Mouse (Mus musculus): ENCODE measurements around the gene Il1f10. TPM values are rescaled to one million over a fixed set of nuclear protein-coding genes. Genes with fewer than 3 reads are reported as not detected.

The Il1f10 gene
- polyA plus RNA-seq (2015; fragmentation: Nextera tagmentation; extraction: Ambion mirVana), result not detected in 2 replicates

GRCm38 (mm10) chr2:24290896-24291295, at the start of gene Il1f10:
Il1f10 (plus strand) TSS chr2:24291196.
- Histone ChIP-seq H3K27me3 (no peaks in the 10 kb centered on the region), H3K4me2 (no peak within 1 kb of the TSS), H3K4me1 (no peaks in the 10 kb centered on the region), H3K4me3 (no peak within 1 kb of the TSS), H3K9me3 (no peaks in the 10 kb centered on the region), H3K36me3 (no peaks in the 10 kb centered on the region), H3K27ac (no peak within 1 kb of the TSS), H3K9ac (no peak within 1 kb of the TSS)
- WGBS, result 72% methylated on average over 5 of the region's 5 CpGs
- ATAC-seq (ENCODE audit: insufficient number of reproducible peaks, insufficient read depth, low FRiP score, low TSS enrichment, low read depth), result no peak

GRCm38 (mm10) chr2:24267503-24267902, 23.5 kb upstream of the Il1f10 start:
- no peak overlapping the region for H3K4me3 ChIP-seq
- WGBS, result 77% methylated on average over 1 of the region's 1 CpGs
- no peak for ATAC-seq (ENCODE audit: insufficient number of reproducible peaks, insufficient read depth, low FRiP score, low TSS enrichment, low read depth)
- no peak overlapping the region for H3K4me2 ChIP-seq
- H3K4me1 ChIP-seq, result no peaks in the 10 kb centered on the region
- H3K27ac ChIP-seq, result no peak overlapping the region
- no peaks in the 10 kb centered on the region for H3K36me3 ChIP-seq
- H3K9ac ChIP-seq, result no peak overlapping the region
- H3K27me3 ChIP-seq, result no peaks in the 10 kb centered on the region
- no peaks in the 10 kb centered on the region for H3K9me3 ChIP-seq

GRCm38 (mm10) chr2:24273619-24274018, 17.4 kb upstream of the Il1f10 start:
- Histone ChIP-seq H3K36me3 (no peaks in the 10 kb centered on the region), H3K4me1 (no peaks in the 10 kb centered on the region), H3K9me3 (no peaks in the 10 kb centered on the region), H3K4me2 (no peak overlapping the region), H3K4me3 (no peak overlapping the region), H3K27ac (no peak overlapping the region), H3K9ac (no peak overlapping the region), H3K27me3 (no peaks in the 10 kb centered on the region)
- 78% methylated on average over 2 of the region's 2 CpGs for WGBS
- no peak for ATAC-seq (ENCODE audit: insufficient number of reproducible peaks, insufficient read depth, low FRiP score, low TSS enrichment, low read depth)

- Histone ChIP-seq H3K36me3 (no peaks in the 10 kb centered on the region), H3K4me1 (no peaks in the 10 kb centered on the region), H3K27me3 (no peaks in the 10 kb centered on the region), H3K9me3 (no peaks in the 10 kb centered on the region), H3K27ac (no peak overlapping the region), H3K4me3 (no peak overlapping the region), H3K4me2 (no peak overlapping the region), H3K9ac (no peak overlapping the region)
- ATAC-seq (ENCODE audit: insufficient number of reproducible peaks, insufficient read depth, low FRiP score, low TSS enrichment, low read depth), result no peak
- 37% methylated on average over 1 of the region's 1 CpGs for WGBS
Observed at GRCm38 (mm10) chr2:24275146-24275545, 15.8 kb upstream of the Il1f10 start.

GRCm38 (mm10) chr2:24276654-24277053, 14.3 kb upstream of the Il1f10 start, which contains the start of gene Il1f5:
Il1f5 (plus strand) TSS chr2:24276954.
- Histone ChIP-seq H3K4me2 (no peak within 1 kb of the TSS), H3K9me3 (no peaks in the 10 kb centered on the region), H3K36me3 (no peaks in the 10 kb centered on the region), H3K4me3 (no peak within 1 kb of the TSS), H3K27ac (no peak within 1 kb of the TSS), H3K4me1 (no peaks in the 10 kb centered on the region), H3K9ac (no peak within 1 kb of the TSS), H3K27me3 (no peaks in the 10 kb centered on the region)
- ATAC-seq (ENCODE audit: insufficient number of reproducible peaks, insufficient read depth, low FRiP score, low TSS enrichment, low read depth), result no peak

GRCm38 (mm10) chr2:24294616-24295015, 3.6 kb downstream of the Il1f10 start:
- H3K9ac ChIP-seq, result no peak overlapping the region
- H3K27ac ChIP-seq, result no peak overlapping the region
- no peaks in the 10 kb centered on the region for H3K9me3 ChIP-seq
- no peak for ATAC-seq (ENCODE audit: insufficient number of reproducible peaks, insufficient read depth, low FRiP score, low TSS enrichment, low read depth)
- H3K4me3 ChIP-seq, result no peak overlapping the region
- no peak overlapping the region for H3K4me2 ChIP-seq
- WGBS, result 29% methylated on average over 1 of the region's 1 CpGs
- no peaks in the 10 kb centered on the region for H3K4me1 ChIP-seq
- H3K27me3 ChIP-seq, result no peaks in the 10 kb centered on the region
- no peaks in the 10 kb centered on the region for H3K36me3 ChIP-seq

GRCm38 (mm10) chr2:24296837-24297236, 5.8 kb downstream of the Il1f10 start:
- Histone ChIP-seq H3K4me1 (no peaks in the 10 kb centered on the region), H3K9ac (no peak overlapping the region), H3K4me2 (no peak overlapping the region), H3K27ac (no peak overlapping the region), H3K9me3 (no peaks in the 10 kb centered on the region), H3K27me3 (no peaks in the 10 kb centered on the region), H3K36me3 (no peaks in the 10 kb centered on the region), H3K4me3 (no peak overlapping the region)
- ATAC-seq (ENCODE audit: insufficient number of reproducible peaks, insufficient read depth, low FRiP score, low TSS enrichment, low read depth), result no peak
- 6% methylated on average over 3 of the region's 3 CpGs for WGBS

GRCm38 (mm10) chr2:24311302-24312001, 20.5 kb downstream of the Il1f10 start:
- Histone ChIP-seq H3K9me3 (no peaks in the 10 kb centered on the region), H3K4me3 (no peak overlapping the region), H3K4me1 (no peaks in the 10 kb centered on the region), H3K9ac (no peak overlapping the region), H3K27me3 (no peaks in the 10 kb centered on the region), H3K4me2 (no peak overlapping the region), H3K36me3 (no peaks in the 10 kb centered on the region), H3K27ac (no peak overlapping the region)
- 61% methylated on average over 6 of the region's 6 CpGs for WGBS
- no peak for ATAC-seq (ENCODE audit: insufficient number of reproducible peaks, insufficient read depth, low FRiP score, low TSS enrichment, low read depth)

- Histone ChIP-seq H3K36me3 (no peaks in the 10 kb centered on the region), H3K4me1 (no peaks in the 10 kb centered on the region), H3K4me2 (no peak overlapping the region), H3K9ac (no peak overlapping the region), H3K27me3 (no peaks in the 10 kb centered on the region), H3K9me3 (no peaks in the 10 kb centered on the region), H3K27ac (no peak overlapping the region), H3K4me3 (no peak overlapping the region)
- WGBS, result 78% methylated on average over 1 of the region's 1 CpGs
- ATAC-seq (ENCODE audit: insufficient number of reproducible peaks, insufficient read depth, low FRiP score, low TSS enrichment, low read depth), result no peak
Observed at GRCm38 (mm10) chr2:24316919-24317318, 25.9 kb downstream of the Il1f10 start.

- no peak overlapping the region for H3K4me2 ChIP-seq
- no peaks in the 10 kb centered on the region for H3K27me3 ChIP-seq
- no peak overlapping the region for H3K9ac ChIP-seq
- 80% methylated on average over 4 of the region's 4 CpGs for WGBS
- no peak for ATAC-seq (ENCODE audit: insufficient number of reproducible peaks, insufficient read depth, low FRiP score, low TSS enrichment, low read depth)
- H3K4me1 ChIP-seq, result no peaks in the 10 kb centered on the region
- no peak overlapping the region for H3K27ac ChIP-seq
- no peaks in the 10 kb centered on the region for H3K9me3 ChIP-seq
- H3K36me3 ChIP-seq, result no peaks in the 10 kb centered on the region
- no peak overlapping the region for H3K4me3 ChIP-seq
Observed at GRCm38 (mm10) chr2:24317919-24318598, 27.1 kb downstream of the Il1f10 start.

- no peak overlapping the region for H3K27ac ChIP-seq
Observed at GRCm38 (mm10) chr2:24335333-24335732, 44.3 kb downstream of the Il1f10 start.

GRCm38 (mm10) chr2:24336545-24336944, 45.5 kb downstream of the Il1f10 start, which contains the start of gene Il1rn:
Il1rn (plus strand) TSS chr2:24336853.
- no peak within 1 kb of the TSS for H3K9ac ChIP-seq
- H3K27ac ChIP-seq, result no peak within 1 kb of the TSS
- H3K36me3 ChIP-seq, result no peaks in the 10 kb centered on the region
- ATAC-seq (ENCODE audit: insufficient number of reproducible peaks, insufficient read depth, low FRiP score, low TSS enrichment, low read depth), result no peak
- 68% methylated on average over 2 of the region's 2 CpGs for WGBS
- H3K9me3 ChIP-seq, result no peaks in the 10 kb centered on the region
- H3K27me3 ChIP-seq, result no peaks in the 10 kb centered on the region
- no peak within 1 kb of the TSS for H3K4me3 ChIP-seq
- H3K4me1 ChIP-seq, result no peaks in the 10 kb centered on the region
- no peak within 1 kb of the TSS for H3K4me2 ChIP-seq

More at GRCm38 (mm10) chr2:24335333-24335732, 44.3 kb downstream of the Il1f10 start:
- Histone ChIP-seq H3K9ac (no peak overlapping the region), H3K4me3 (no peak overlapping the region), H3K4me2 (no peak overlapping the region), H3K4me1 (no peaks in the 10 kb centered on the region), H3K27me3 (no peaks in the 10 kb centered on the region), H3K9me3 (no peaks in the 10 kb centered on the region), H3K36me3 (no peaks in the 10 kb centered on the region)
- 51% methylated on average over 3 of the region's 3 CpGs for WGBS
- ATAC-seq (ENCODE audit: insufficient number of reproducible peaks, insufficient read depth, low FRiP score, low TSS enrichment, low read depth), result no peak

Measured in embryonic facial prominence, embryonic 13.5 days (tissue).